Mouse (Mus musculus): ENCODE measurements around the gene Hmx3. TPM values are rescaled to one million over a fixed set of nuclear protein-coding genes. Genes with fewer than 3 reads are reported as not detected.

Gene Hmx3
- 0.36 TPM for polyA plus RNA-seq (2012; fragmentation: generic; extraction: Trizol)

DNA sequence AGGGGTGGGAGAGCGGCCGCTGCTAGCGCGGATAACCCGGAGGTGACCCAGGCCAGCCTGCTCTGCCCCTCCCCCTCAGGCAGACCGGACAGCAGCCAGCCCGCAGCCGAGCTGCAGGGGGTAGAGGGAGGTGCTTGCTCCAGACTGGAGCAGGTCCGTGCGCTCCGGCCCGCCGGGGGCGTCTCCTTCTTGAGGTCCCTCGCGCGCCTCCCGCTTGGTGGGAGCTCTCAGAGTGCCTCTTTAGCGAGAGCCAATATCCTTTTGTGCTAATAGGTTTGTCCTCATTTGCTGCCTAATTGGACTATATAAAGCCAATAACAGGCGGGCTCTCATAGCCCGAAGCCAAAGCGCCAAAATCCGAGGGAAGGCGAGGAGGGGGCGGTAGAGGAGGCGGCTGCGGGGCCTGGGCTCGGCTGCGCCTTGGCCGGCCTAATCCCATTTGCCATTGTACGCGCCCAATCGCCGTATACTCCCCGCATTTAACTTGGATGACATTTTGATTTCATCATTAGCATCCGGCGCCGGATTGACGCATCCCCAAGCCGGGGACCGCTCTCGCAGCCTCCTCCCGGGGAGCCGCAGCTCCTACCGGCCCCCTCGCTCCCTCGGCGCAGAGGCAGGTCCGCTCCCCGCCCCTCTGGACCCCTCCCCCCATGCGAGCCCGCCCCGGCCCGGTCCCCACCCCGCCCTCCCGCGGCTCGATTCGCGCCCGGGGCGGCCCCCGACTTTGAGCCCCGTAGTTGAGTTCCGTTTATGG lies at the start of gene Hmx3:
Hmx3 (plus strand) TSS at position 753 of the 757 bp plus-strand sequence.
- peak within 1 kb of the TSS; percentile 19 for H3ac ChIP-seq (ENCODE audit: control insufficient read depth, insufficient read length)
- TF ChIP-seq E2F4 (IDR thresholded peaks at IDR 0.05; ENCODE audit: insufficient read depth): no peak
- peak within 1 kb of the TSS; percentile 9 for H3K4me3 ChIP-seq
- no peaks in the 10 kb centered on the region for H3K79me2 ChIP-seq (ENCODE audit: control insufficient read depth, insufficient read depth)
- peaks cover 69% of the 10 kb centered on the region for H3K27me3 ChIP-seq (ENCODE audit: control insufficient read depth, insufficient read depth, insufficient read length)
- peak within 1 kb of the TSS; percentile 65 for H3K4me2 ChIP-seq (ENCODE audit: low read depth)
- no peaks in the 10 kb centered on the region for H3K36me3 ChIP-seq (ENCODE audit: control insufficient read depth, insufficient read depth)

DNA sequence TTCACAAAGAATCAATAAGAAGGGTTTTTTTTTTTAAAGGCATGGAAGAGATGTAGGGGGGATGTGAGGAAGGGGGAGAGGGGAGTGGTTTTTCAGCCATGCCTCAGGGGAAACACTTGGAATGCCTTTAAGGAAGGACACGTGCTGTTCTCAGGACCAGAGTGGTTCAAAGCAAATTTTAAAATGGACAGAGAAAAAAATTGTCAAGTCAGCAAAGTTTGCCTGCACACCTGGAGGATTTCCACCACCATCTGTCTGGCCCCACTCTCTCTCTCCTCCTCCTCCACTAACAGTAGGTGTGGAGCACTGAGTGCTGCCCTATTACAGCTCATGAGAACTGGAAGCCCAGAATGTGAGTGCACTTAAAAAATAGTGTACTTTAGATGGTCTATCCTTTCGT lies 38.9 kb upstream of the Hmx3 start:
- no peak overlapping the region for H3K4me2 ChIP-seq (ENCODE audit: low read depth)
- H3ac ChIP-seq (ENCODE audit: control insufficient read depth, insufficient read length): no peak overlapping the region
- TF ChIP-seq POLR2AphosphoS2 (IDR thresholded peaks at IDR 0.05; ENCODE audit: insufficient read length, low read depth): no peak
- TF ChIP-seq MYOG (IDR thresholded peaks at IDR 0.05; ENCODE audit: control insufficient read depth in 1 of 3, insufficient read depth in 1 of 3, insufficient read length in 2 of 3, low read depth in 2 of 3): no peak
- no peak for TF ChIP-seq E2F4 (IDR thresholded peaks at IDR 0.05; ENCODE audit: insufficient read depth)
- TF ChIP-seq CEBPB (IDR thresholded peaks at IDR 0.05; ENCODE audit: insufficient read depth, poor library complexity, severe bottlenecking): no peak
- TF ChIP-seq MAX (IDR thresholded peaks at IDR 0.05; ENCODE audit: low read depth): no peak
- TF ChIP-seq TCF3 (IDR thresholded peaks at IDR 0.05; ENCODE audit: insufficient read length, low read depth): no peak
- no peak for TF ChIP-seq TCF12 (IDR thresholded peaks at IDR 0.05; ENCODE audit: insufficient read depth, poor library complexity, severe bottlenecking)
- TF ChIP-seq MYOD1 (IDR thresholded peaks at IDR 0.05; ENCODE audit: control insufficient read depth in 1 of 3, insufficient read length in 2 of 3, low read depth in 2 of 3): no peak
- TF ChIP-seq REST (IDR thresholded peaks at IDR 0.05; ENCODE audit: insufficient read depth, insufficient read length): no peak
- no peak for TF ChIP-seq USF1 (IDR thresholded peaks at IDR 0.05; ENCODE audit: low read depth)
- TF ChIP-seq SRF (IDR thresholded peaks at IDR 0.05; ENCODE audit: control insufficient read depth, insufficient read length, low read depth): no peak
- TF ChIP-seq POLR2A (IDR thresholded peaks at IDR 0.05; ENCODE audit: insufficient read length, low read depth): no peak
- no peak overlapping the region for H3K4me3 ChIP-seq
- no peaks in the 10 kb centered on the region for H3K79me2 ChIP-seq (ENCODE audit: control insufficient read depth, insufficient read depth)
- no peaks in the 10 kb centered on the region for H3K36me3 ChIP-seq (ENCODE audit: control insufficient read depth, insufficient read depth)
- no peaks in the 10 kb centered on the region for H3K27me3 ChIP-seq (ENCODE audit: control insufficient read depth, insufficient read depth, insufficient read length)

DNA sequence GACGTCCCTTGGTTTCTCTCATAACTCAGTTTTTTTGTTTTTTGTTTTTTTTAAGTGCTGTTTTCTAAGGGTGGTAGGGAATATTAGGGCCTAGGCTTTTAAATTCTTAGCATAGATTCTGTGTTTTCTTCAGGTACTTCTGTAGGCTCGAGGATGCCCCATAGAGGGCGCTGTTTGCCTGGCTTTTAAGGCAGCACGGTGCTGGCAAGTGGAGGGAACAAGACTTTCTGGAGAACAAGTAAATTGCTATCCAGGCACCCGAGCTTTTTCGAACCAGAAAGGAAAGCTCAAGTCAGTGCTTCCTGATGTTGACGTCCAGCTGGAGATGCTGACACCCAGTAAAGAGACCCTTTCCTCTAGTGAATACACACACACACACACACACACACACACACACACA lies 2.7 kb upstream of the Hmx3 start:
- Histone ChIP-seq H3K79me2 (ENCODE audit: control insufficient read depth, insufficient read depth) (no peaks in the 10 kb centered on the region), H3K27me3 (ENCODE audit: control insufficient read depth, insufficient read depth, insufficient read length) (peaks cover 67% of the 10 kb centered on the region), H3K4me2 (ENCODE audit: low read depth) (no peak overlapping the region), H3K4me3 (no peak overlapping the region), H3ac (ENCODE audit: control insufficient read depth, insufficient read length) (no peak overlapping the region), H3K36me3 (ENCODE audit: control insufficient read depth, insufficient read depth) (no peaks in the 10 kb centered on the region)
- TF ChIP-seq TCF3 (IDR thresholded peaks at IDR 0.05; ENCODE audit: insufficient read length, low read depth) (no peak), E2F4 (IDR thresholded peaks at IDR 0.05; ENCODE audit: insufficient read depth) (no peak), MYOD1 (IDR thresholded peaks at IDR 0.05; ENCODE audit: control insufficient read depth in 1 of 3, insufficient read length in 2 of 3, low read depth in 2 of 3) (no peak), SRF (IDR thresholded peaks at IDR 0.05; ENCODE audit: control insufficient read depth, insufficient read length, low read depth) (no peak), USF1 (IDR thresholded peaks at IDR 0.05; ENCODE audit: low read depth) (no peak), POLR2A (IDR thresholded peaks at IDR 0.05; ENCODE audit: insufficient read length, low read depth) (no peak), CEBPB (IDR thresholded peaks at IDR 0.05; ENCODE audit: insufficient read depth, poor library complexity, severe bottlenecking) (no peak), POLR2AphosphoS2 (IDR thresholded peaks at IDR 0.05; ENCODE audit: insufficient read length, low read depth) (no peak), TCF12 (IDR thresholded peaks at IDR 0.05; ENCODE audit: insufficient read depth, poor library complexity, severe bottlenecking) (no peak), MYOG (IDR thresholded peaks at IDR 0.05; ENCODE audit: control insufficient read depth in 1 of 3, insufficient read depth in 1 of 3, insufficient read length in 2 of 3, low read depth in 2 of 3) (no peak), MAX (IDR thresholded peaks at IDR 0.05; ENCODE audit: low read depth) (no peak), REST (IDR thresholded peaks at IDR 0.05; ENCODE audit: insufficient read depth, insufficient read length) (no peak)

DNA sequence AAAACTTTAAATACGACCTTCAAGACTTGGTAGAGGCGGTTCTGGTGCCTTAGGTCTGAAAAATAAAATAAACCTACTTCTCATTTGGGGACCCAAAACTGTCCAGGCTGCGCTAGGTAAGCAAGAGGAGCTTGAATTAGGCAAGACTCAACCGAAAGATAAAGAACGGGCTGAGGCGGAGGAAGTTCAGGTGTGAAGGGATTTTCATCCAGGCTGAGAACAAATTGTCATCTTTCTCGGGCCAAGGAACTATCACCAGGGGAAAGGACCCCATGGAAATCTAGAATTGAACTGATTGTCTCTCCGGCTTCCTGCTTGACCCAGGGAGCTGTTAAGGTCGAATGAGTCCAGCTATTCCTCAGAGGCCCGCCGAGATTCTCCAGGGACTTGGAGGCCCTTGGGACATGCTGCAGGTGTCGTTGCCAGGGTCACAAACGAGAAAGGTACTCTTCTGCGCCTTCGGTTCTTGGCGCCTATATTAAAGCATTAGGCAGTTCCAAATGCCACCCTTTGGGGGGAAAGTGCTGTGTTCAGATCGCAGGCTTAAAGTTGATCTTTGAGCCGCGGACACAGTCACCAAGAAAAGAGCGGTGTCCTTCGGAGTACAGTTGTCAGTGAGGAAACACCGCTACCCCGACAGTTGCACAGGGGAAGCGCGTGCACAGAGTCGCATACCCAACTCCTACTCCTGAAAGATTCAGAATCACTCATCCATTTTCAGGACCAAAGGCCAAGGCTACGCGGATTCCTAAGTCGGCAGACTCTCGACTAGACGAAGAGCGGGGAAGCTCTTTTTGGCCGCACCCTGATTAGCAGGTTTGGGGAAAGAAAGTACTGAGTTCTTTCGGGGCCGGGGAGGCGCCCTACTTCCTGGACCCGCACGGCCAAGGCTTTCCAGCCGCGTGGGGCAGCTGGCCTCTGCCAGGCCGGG lies 1.2 kb upstream of the Hmx3 start:
- Histone ChIP-seq H3ac (ENCODE audit: control insufficient read depth, insufficient read length) (no peak overlapping the region), H3K27me3 (ENCODE audit: control insufficient read depth, insufficient read depth, insufficient read length) (peaks cover 66% of the 10 kb centered on the region), H3K79me2 (ENCODE audit: control insufficient read depth, insufficient read depth) (no peaks in the 10 kb centered on the region), H3K4me3 (peak overlapping the region; percentile 9), H3K36me3 (ENCODE audit: control insufficient read depth, insufficient read depth) (no peaks in the 10 kb centered on the region), H3K4me2 (ENCODE audit: low read depth) (peak overlapping the region; percentile 65)
- TF ChIP-seq REST (IDR thresholded peaks at IDR 0.05; ENCODE audit: insufficient read depth, insufficient read length) (no peak), E2F4 (IDR thresholded peaks at IDR 0.05; ENCODE audit: insufficient read depth) (no peak), TCF3 (IDR thresholded peaks at IDR 0.05; ENCODE audit: insufficient read length, low read depth) (no peak), POLR2A (IDR thresholded peaks at IDR 0.05; ENCODE audit: insufficient read length, low read depth) (no peak), TCF12 (IDR thresholded peaks at IDR 0.05; ENCODE audit: insufficient read depth, poor library complexity, severe bottlenecking) (no peak), USF1 (IDR thresholded peaks at IDR 0.05; ENCODE audit: low read depth) (no peak), POLR2AphosphoS2 (IDR thresholded peaks at IDR 0.05; ENCODE audit: insufficient read length, low read depth) (no peak), MAX (IDR thresholded peaks at IDR 0.05; ENCODE audit: low read depth) (no peak), MYOG (IDR thresholded peaks at IDR 0.05; ENCODE audit: control insufficient read depth in 1 of 3, insufficient read depth in 1 of 3, insufficient read length in 2 of 3, low read depth in 2 of 3) (no peak), SRF (IDR thresholded peaks at IDR 0.05; ENCODE audit: control insufficient read depth, insufficient read length, low read depth) (no peak), CEBPB (IDR thresholded peaks at IDR 0.05; ENCODE audit: insufficient read depth, poor library complexity, severe bottlenecking) (no peak), MYOD1 (IDR thresholded peaks at IDR 0.05; ENCODE audit: control insufficient read depth in 1 of 3, insufficient read length in 2 of 3, low read depth in 2 of 3) (no peak)

Data from myocyte (in vitro differentiated cells).